Mouse (Mus musculus) right cerebral cortex, postnatal 10 days (tissue): ENCODE results near the gene Tlx3.

Source experiments
- DNase-seq, 2 experiments: peaks; one replicate each; pipeline ENCODE4 v3.0.0; 2021; ENCODE audit warnings: low spot score in 2 of 2

Tlx3 gene

GRCm38 (mm10) chr11:33197673-33198072, 5.7 kb downstream of the Tlx3 start:
- no peak for DNase-seq

GRCm38 (mm10) chr11:33197133-33197514, 6.3 kb downstream of the Tlx3 start:
- no peak for DNase-seq

GRCm38 (mm10) chr11:33196447-33197132, 6.8 kb downstream of the Tlx3 start:
- DNase-seq: no peak

- no peak for DNase-seq
Observed at GRCm38 (mm10) chr11:33195531-33196446, 7.6 kb downstream of the Tlx3 start.

- no peak for DNase-seq
Observed at GRCm38 (mm10) chr11:33195061-33195460, 8.3 kb downstream of the Tlx3 start.

- DNase-seq: no peak
Observed at GRCm38 (mm10) chr11:33193695-33194094, 9.7 kb downstream of the Tlx3 start.

GRCm38 (mm10) chr11:33181804-33182203, 21.6 kb downstream of the Tlx3 start:
- DNase-seq: no peak

- no peak for DNase-seq
Observed at GRCm38 (mm10) chr11:33180701-33181116, 22.7 kb downstream of the Tlx3 start.

GRCm38 (mm10) chr11:33179802-33180201, 23.6 kb downstream of the Tlx3 start:
- DNase-seq: no peak

- DNase-seq: peak; percentile 43 to 69
Observed at GRCm38 (mm10) chr11:33176525-33177245, 26.7 kb downstream of the Tlx3 start.

- no peak for DNase-seq
Observed at GRCm38 (mm10) chr11:33175768-33176167, 27.6 kb downstream of the Tlx3 start.

- peak in 1 of 2 experiments; percentile 50 for DNase-seq
Observed at GRCm38 (mm10) chr11:33170489-33170888, 32.9 kb downstream of the Tlx3 start.

- DNase-seq: peak; percentile 100
Observed at GRCm38 (mm10) chr11:33162998-33163506, 40.3 kb downstream of the Tlx3 start, which contains the start of gene Npm1. Gene Npm1, minus strand, starts transcription at chr11:33163206.

- peak; percentile 82 to 86 for DNase-seq
Observed at GRCm38 (mm10) chr11:33162211-33162997, 41.0 kb downstream of the Tlx3 start.

- no peak for DNase-seq
Observed at GRCm38 (mm10) chr11:33159741-33160140, 43.6 kb downstream of the Tlx3 start.

GRCm38 (mm10) chr11:33157453-33158196, 45.8 kb downstream of the Tlx3 start:
- no peak for DNase-seq

GRCm38 (mm10) chr11:33156436-33157015, 46.9 kb downstream of the Tlx3 start:
- no peak for DNase-seq

GRCm38 (mm10) chr11:33154459-33154858, 48.9 kb downstream of the Tlx3 start:
- no peak for DNase-seq

GRCm38 (mm10) chr11:33152997-33153396, 50.4 kb downstream of the Tlx3 start:
- DNase-seq: no peak

- no peak for DNase-seq
Observed at GRCm38 (mm10) chr11:33151780-33152145, 51.6 kb downstream of the Tlx3 start.
